ENCODE assay signal across 22 mouse cellular contexts in the genomic region with DNA sequence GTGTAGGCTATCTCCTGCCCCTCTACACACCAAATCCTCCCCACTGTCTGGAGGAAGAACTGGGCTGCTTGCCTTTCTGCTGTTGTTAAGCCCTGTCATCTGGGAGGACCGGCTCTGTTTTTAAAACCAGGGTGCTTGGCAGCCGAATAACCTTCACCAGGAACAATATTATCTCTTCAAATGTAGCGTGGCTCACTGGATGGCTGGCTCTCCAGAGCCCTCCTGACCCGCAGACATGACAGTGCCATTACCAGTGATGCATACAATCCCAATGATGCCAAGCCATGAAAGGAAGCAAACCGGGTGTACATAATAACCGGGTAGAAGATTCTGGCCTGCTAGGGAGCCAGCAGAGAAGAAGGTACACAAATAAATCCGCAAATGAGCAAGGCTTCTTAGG.
"Had no signal": no experiment of that assay in that cellular context is flagged by ENCODE, and none has a peak within 500 bp of the region (broad histone marks: within the 10 kb centered on the region; RNA-seq: fewer than 3 reads in every experiment).

No protein-coding gene starts in this region.

- H3K4me3 ChIP-seq: layer of hippocampus, adult 2 months; limb, embryonic 12.5 days; limb, embryonic 15.5 days; lung, embryonic 15.5 days; megakaryocyte, embryonic 14.5 days; midbrain, embryonic 10.5 days; neural tube, embryonic 12.5 days; neural tube, embryonic 15.5 days had no signal

- H3K27ac ChIP-seq: kidney, postnatal 0 days; layer of hippocampus, adult 2 months; limb, embryonic 12.5 days; limb, embryonic 15.5 days; liver, embryonic 14.5 days; lung, embryonic 15.5 days; midbrain, embryonic 10.5 days; neural tube, embryonic 12.5 days; neural tube, embryonic 15.5 days; stomach, postnatal 0 days had no signal

- H3K36me3 ChIP-seq: limb, embryonic 12.5 days; limb, embryonic 15.5 days; lung, embryonic 15.5 days; midbrain, embryonic 10.5 days; neural tube, embryonic 12.5 days; neural tube, embryonic 15.5 days had no signal

- H3K4me2 ChIP-seq: limb, embryonic 12.5 days; limb, embryonic 15.5 days; liver, embryonic 11.5 days; lung, embryonic 15.5 days; neural tube, embryonic 12.5 days; neural tube, embryonic 15.5 days had no signal

- H3K4me1 ChIP-seq: lung, embryonic 15.5 days; megakaryocyte, embryonic 14.5 days; midbrain, embryonic 10.5 days; neural tube, embryonic 12.5 days had no signal

- H3K9ac ChIP-seq: limb, embryonic 12.5 days; limb, embryonic 15.5 days; liver, embryonic 14.5 days; liver, postnatal 0 days; lung, embryonic 15.5 days; neural tube, embryonic 12.5 days; neural tube, embryonic 15.5 days had no signal

- H3K27me3 ChIP-seq: limb, embryonic 15.5 days; lung, embryonic 15.5 days; megakaryocyte, embryonic 14.5 days; neural tube, embryonic 12.5 days; neural tube, embryonic 15.5 days had no signal

- ATAC-seq: liver, postnatal 0 days had no signal

- DNase-seq: kidney, adult 2 months; kidney, postnatal 25 days; layer of hippocampus, adult 9-11 months; liver, postnatal 0 days; lung, postnatal 10 days; lung, postnatal 36 days; midbrain, embryonic 14.5 days; thymus, adult 2 months; thymus, postnatal 14 days; thymus, postnatal 4 days had no signal

- H3K9me3 ChIP-seq: limb, embryonic 12.5 days; limb, embryonic 15.5 days; lung, embryonic 15.5 days; midbrain, embryonic 10.5 days; neural tube, embryonic 12.5 days; neural tube, embryonic 15.5 days had no signal
